Mouse (Mus musculus) spleen, embryonic (tissue): ENCODE measurements at regions not wholly inside any gene's neighbourhood (a gene's known extent, or its start where the extent isn't known, plus 50 kb on each side); places are given as distances from the start of the nearest gene placed in this dataset.

Source experiments
- CTCF ChIA-PET: fragments of 350-600 bp; sonication (Branson Sonifier 250); formaldehyde crosslinking; loops from one replicate; lab custom pipeline; 2022; lab: Charles Lee

DNA sequence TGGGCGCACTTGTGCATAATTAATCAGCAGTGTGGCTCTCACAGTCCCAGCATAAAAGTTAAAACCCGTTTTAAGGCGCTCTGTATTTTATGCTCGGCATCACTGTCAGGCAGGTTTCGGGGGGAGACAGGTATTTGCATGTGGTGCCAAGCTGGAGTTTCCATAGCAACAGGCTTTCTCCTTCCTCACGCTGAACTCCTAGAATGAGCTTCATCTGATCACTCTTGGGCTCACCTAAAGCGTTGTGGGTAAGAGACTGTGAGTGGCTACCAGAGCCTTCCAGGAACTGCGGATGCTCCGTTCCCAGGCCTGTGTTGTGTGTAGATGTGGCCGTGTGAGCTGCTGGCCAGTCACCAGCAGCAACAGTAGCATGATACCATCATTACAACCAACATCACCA, 161.5 kb downstream of the Ajap1 start:
- CTCF ChIA-PET, result no interaction called here

DNA sequence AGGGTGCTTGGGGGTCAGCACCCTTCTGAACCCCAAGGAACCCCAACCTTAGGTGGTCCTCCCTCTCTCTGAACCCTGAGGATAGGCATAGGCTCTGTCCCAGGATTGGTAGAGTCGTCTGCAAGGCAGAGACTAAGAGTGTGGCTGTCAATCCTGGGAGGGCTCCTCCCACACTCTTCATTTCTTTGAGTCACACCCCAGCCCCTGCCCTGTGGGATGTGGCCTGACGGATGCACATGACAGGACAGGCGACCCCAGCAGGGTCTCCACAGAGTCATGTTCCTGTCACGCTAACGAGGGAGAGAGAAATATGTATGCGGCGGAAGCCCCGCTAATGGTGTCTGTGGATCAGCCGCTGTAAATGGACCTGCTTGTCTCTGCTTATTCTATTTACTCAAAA, 162.0 kb downstream of the Ajap1 start:
- CTCF ChIA-PET, result no interaction called here

DNA sequence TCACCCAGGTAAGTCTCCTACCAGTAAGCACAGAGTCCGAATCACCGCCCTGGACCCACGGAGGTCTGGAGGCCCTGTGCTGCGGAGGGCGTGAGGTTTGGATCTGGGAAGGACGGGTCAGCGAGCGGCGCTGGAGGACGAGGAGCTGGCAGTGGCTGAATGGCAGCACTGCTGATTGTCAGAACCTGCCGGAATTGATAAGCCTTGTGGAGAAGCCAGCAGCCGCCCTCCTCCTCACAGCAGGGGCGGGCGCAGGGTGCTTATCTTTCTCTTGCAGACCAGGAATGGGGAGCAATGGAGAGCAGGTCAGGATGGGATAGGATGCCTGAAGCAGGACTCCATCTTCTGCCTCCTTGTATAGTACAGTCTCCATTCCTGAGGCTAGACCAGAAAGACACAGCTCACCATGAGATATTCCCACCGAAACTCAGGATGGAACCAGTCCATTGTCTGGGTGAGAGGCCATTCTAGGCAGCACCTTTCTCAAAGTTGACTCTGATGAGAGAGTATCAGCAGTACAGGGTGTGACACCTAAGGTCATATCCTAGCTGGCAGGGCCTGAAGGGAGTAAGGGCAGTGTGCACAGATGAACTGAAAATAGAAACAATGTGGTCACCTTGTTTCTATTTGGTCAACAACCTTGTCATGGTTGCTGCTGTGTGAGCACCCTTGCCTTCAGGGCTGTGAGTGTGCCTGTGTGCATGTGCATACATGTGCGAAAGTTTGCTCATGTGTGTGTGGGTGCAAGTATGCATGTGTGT, 165.5 kb downstream of the Ajap1 start:
- CTCF ChIA-PET, result no interaction called here

DNA sequence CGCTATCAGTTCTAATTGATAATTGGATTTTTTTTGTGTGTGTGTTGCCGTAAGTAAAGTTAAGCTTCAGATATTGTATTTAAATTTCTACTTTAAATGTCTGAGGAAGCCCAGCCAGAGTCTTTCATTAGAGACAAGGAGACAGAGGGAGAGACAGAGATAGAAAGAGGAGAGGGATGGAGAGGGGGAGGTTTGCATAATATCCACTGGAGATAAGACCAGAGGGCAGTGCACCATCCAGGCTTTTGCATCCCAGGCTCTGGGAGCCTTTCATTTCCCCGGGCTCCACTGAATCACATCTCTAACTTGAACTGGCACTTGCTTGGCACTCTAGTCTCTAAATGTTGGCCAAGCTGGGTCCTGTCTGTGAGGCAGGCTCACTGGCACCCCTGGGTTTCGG, 166.1 kb downstream of the Ajap1 start:
- CTCF ChIA-PET, result no interaction called here

DNA sequence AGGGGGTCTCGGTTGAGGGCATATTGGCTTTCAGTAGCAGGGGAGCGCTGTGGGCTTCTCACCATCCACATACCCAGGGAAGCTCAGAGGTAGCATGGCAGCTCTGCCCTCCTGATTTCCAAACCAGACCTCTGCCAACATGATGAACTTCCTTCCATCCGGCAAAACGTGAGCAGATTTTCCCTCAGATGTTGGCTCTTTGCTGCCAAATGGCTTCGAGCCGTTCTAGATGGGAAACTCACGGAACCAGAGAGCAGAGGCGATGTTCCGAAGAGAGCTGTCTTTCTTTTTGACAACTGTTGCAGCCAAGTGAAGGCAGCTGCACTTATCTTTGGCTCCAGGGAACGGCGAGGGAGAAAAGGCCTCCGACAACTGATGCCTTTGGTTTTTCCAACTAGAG, 168.7 kb downstream of the Ajap1 start:
- CTCF ChIA-PET, result no interaction called here

DNA sequence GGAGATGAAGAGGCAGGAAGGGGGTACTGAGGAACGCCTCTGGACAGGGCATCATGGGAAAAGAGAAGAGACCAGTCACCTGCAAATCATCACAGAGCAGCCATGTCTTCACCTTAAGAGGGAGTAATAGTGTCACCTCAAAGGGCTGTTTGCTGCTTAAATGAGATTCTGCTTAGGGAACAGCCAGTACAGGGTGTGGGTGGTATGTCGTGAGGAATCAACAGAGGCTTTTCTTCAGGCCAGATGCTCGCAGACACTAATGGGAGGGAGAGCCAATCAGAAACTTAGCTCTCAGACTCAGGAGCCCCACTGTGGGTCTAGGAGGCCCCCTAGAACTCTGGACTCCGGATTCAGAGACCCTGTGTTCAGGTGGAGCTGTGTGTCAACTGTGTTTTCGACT, 171.0 kb downstream of the Ajap1 start:
- CTCF ChIA-PET, result no interaction called here

DNA sequence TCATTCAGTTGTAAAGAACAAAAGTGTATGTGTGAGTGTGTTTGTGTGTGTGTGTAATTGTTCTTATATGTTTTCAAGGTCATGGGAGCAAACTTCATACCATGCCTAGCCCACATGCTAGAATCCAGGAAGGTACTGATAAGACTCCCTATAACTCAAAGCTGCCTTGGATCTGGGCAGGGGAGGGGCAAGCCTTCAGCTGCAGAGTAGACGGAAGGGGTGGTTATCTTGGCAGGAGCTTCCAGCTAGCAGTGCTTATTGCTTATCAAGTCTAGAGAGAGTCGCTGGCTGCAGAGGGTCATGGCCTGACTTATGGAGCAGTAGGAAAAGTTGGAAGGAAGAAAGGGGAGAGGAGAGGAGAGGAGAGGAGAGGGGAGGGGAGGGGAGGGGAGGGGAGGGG, 172.0 kb downstream of the Ajap1 start:
- CTCF ChIA-PET, result no interaction called here

DNA sequence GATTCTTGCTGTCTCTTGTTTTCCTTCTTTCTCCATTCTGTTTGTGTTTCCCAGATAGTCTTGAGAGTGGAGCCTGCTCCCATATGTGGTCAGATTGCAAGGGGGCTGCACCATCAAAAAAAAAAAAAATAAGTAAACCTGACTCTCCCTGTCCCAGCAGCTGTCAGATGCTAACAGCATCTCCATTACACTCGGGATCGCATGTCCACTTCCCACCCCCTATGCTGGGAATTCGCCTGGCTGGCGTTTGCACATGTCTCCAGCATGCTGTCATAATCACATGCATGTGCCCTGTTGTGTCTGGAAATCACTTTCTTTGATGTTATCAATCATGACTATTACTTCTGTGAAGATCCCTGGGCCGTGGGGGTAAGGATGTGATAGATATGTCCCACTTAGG, 179.1 kb downstream of the Ajap1 start:
- CTCF ChIA-PET, result no interaction called here

DNA sequence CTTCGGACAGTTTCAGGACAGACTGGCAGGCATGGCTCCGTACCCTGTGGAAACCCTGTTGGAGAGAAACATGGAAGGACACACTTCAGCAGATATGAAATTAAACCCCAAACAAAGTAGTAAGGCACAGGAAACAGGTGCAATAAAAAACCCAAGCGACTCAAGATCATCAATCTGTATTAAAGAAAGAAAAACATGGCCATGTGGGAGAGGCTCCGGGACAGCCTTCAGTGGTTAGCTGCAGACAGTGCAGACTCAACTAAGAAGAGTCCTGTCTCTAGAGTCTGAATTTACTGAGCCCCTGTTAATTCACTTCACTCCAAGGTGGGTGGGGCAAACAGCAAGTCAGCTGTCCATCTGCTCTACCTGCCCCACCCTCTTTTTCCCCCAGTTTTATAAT, 179.8 kb downstream of the Ajap1 start:
- CTCF ChIA-PET, result no interaction called here

DNA sequence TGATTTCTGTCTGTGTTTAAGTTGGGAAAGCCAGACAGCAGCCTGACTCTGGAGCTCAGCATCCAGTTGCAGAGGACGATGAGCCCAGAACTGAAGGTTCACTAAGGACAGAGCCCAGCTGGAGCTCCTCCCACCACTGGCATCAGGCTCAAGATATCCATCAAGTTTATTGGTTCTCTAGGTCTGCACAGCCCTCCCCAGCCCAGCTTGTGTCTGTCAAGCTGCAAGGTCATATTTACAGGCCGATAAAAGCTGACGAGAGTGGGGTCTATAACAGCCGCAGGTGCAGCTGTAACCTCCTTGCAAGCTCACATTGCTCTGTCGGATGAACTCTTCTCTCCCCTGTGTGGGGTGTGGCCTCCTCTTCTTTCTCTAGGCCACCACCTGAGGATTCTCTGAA, 184.3 kb downstream of the Ajap1 start:
- CTCF ChIA-PET, result no interaction called here

DNA sequence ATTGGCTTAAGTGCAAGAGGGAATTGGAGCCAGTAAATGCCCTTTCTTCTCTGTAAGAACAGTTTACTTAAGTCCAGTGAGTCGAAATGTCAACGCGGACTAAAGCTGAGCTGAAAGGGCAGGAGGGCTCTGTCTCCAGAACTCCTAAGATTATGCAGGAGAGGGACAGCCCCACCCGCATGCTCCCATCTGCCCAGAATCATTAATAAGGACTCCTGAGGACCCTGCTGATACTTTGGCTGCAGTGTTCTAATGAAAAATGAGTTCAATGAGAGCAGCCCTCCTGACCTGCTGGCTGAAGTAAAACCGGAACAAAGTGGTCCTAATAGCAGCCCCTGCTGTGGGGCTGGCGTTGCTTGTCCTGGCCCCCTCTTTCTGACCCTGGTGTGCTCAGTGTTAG, 187.8 kb downstream of the Ajap1 start:
- CTCF ChIA-PET, result no interaction called here

DNA sequence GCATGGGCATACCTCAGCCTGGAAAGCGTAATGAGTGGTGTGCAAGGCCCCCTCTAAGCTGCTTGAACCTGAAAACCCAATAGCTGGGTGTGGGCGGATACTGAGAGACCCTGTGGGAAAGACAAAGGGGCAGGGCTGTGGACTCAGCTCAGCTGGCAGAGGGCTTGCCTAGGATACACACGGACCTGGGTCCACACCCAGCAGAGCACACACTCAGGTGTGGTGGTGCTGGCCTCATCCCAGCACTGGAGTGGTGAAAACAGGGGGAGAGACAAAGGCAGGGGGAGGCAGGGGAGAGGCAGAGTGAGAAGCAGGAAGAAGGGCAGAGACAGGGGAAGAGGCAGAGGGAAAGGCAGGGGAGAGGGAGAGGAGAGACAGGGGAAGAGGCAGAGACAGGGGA, 189.5 kb downstream of the Ajap1 start:
- CTCF ChIA-PET, result no interaction called here

DNA sequence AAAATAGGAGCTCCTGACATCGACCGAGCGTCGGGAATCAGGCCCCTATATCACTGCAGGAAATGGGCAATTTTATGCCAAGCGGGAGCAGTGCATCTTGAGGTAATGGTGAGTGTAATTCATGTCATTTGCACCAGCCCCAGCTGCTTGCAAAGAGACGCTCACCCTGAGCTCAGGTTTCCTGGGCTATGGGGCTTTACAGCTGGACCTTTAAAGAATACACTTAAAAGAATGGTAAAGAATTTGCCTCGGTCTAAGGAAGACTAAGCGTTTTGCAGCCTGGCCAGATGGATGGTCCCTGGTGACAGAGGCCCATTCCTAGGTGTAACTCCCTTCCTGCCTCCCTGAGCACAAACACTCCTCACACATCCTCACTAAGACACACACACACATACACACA, 194.2 kb downstream of the Ajap1 start:
- CTCF ChIA-PET, result no interaction called here

DNA sequence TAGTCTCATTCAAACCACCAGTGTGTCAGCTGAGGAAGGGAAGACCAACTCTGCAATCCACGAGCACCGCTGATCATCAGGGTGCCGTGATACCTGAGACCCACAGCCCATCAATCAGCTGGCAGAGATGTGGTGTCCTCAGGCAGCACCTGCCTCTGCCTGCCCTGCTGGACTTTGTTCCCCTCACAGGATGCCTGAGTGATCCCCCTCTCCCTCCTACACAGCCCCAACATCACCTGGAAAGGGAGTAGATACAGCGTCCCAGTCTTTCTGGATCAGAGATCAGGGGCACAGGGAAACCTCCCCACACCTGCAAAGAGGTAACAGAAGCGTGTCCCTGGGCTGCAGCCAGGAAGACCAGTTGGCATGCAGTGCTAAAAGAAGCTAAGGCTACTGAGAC, 198.4 kb downstream of the Ajap1 start:
- CTCF ChIA-PET, result no interaction called here

DNA sequence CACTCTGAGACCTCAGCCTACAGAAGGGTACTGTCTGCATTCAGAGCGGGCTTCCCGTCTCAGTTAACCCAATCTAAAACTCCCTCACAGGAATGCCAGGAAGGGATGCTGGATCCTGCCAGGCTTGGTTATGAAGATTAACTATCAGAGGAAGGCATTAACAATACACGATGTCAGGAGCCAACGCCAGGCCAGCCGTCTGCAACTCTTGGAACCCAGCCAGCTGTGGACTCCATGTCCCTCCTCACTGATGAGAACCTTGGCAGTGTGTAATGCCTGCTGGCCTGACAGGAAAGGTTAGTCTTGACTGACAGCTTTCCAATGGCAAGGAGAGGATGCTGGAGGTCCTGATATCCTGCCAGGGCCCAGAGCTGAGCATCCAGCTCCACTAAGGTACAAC, 206.0 kb downstream of the Ajap1 start:
- CTCF ChIA-PET, result no interaction called here

DNA sequence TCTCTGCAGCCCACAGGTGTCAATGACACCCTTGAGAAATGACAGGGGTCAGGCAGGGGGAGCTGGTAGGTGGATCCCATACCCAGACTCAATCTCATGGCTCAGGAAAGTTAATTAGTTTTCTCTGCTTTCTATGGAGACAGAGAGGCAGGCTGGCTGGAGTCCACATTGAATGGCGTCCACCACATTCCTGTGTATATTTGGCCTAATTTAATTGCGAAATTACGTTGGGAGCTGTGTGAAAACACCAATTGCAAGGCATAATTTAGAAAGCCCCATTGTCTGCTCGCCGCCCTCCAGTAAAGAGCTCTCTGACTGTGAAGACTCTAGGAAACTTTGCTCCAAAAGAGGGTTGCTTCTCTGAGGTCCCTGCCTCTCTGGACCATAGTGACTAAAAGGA, 211.2 kb downstream of the Ajap1 start:
- CTCF ChIA-PET, result no interaction called here

DNA sequence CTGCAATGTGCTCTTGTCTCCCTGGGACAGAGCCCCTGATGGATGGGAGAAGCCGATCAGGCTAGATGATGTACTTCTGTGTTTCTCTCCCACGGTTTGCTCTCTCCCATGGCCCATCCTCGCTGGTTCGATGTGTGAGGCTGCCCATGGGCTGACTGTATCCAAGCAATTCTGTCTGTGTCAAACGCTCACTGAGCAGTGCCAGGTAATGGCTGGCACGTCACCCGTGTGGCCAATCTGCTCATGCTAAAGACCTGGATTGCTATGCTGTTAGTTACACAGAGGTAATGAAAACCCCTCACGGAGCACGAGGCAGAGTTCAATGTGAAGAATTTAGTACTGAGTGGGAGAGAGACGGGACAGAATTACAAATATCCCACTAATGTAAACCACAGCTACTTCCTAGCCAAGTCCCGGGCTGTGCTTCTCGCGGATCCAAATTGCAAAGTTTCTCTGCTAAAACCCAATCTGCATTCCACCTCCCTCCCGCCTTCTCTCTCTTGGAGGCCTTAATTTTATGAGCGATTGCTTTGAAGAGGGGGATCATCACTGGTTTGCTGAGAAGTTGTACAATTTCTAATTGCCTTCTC, 219.3 kb downstream of the Ajap1 start:
- CTCF ChIA-PET, result no interaction called here

DNA sequence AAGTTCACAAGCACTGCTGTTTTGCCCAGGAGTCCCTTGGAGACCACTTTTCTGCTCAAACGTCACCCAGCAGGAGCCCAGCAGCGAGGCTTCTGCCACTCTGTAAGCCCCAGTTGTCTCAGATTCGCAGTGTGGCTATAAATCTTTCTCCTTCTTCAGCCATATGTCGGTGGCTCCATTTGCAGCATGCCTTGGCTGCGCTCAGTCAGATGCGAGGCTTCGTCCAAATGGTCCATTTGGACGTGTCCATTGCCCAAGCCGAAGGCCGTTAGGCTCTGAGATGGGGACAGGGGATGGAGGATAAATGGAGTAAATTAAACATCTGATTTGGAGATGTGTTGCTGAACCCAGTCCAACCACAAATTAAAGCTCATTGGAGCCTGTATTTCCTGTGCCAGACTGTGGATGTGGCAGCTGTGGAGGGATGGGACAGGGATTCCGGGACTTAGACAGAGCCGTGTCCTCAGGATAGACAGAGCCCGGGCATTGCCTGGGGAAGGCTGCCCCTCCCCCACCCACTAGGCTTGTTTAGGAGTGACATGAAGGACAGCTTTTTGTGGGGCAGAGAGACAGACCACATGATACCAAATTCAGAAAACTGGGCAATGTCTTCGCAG, 221.6 kb downstream of the Ajap1 start:
- CTCF ChIA-PET, result no interaction called here

DNA sequence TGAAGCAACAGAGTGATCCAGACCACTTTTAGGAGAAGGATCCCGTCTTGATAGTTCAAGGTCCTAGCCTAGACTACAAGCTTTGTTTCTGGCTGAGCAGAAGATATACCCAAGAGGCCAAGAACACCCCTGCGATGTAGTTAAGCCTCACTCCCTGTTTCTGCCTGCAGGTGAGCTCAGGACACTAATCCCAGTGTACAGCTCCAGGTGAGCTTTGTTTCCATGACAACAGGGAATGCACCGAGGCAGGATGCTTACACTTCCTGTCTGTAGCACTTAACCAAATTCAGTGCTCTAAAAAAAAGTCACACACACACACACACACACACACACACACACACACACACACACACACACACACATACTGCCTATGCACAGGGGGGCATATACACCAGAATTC, 230.7 kb downstream of the Ajap1 start:
- CTCF ChIA-PET, result no interaction called here

DNA sequence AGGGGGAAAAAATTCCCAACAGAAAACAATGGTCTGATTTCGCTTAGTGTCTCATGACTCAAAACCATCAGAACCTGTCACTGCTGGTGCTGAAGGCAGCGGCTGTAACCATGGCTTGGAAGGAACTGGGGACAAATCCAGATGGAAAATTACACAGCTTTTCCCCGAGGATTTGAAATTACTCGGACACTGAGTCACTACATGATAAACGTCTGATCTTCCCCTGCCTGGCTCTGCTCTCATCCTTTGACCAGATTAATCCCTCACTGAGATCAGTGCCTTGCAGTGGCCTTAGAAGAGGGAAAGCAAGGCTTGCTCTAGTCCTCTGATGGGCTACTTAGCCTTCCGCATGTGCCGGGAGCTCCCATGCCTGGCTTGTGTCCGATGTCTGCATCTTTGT, 231.3 kb downstream of the Ajap1 start:
- CTCF ChIA-PET, result no interaction called here

DNA sequence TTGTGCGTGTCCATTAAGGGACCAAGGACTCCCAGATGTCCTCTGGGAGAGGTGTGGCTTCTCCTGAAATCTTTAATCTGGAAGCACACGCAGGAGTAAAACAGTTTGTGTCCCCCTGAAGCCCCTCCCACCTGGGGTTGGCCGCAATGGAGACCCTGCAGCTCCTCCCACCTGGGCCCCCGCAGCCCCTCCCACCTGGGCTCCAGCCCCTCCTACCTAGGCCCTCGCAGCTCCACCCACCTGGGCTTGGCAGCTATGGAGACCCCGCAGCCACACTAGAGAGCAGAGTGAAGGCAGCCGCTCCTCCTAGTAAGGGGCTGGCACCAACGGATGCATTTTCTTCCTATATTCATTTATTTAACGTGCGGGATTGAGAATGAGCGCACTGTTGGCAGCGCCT, 245.9 kb downstream of the Ajap1 start:
- CTCF ChIA-PET, result no interaction called here

DNA sequence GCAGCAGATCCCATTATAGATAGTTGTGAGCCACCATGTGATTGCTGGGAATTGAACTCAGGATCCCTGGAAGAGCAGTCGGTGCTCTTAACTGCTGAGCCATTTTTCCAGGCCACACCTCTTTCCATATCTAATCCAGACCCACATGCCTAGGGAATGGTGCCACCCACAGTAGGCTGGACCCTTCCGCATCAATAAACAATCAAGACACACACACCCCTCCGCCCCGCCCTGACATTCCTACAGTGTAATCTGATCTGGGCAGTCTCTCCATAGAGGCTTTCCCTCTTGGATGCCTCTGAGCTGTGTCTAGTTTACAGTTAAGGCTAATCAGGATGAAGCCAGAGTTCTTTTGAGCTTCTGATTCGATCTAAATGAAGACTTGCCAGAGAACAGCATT, 248.8 kb downstream of the Ajap1 start:
- CTCF ChIA-PET, result no interaction called here

DNA sequence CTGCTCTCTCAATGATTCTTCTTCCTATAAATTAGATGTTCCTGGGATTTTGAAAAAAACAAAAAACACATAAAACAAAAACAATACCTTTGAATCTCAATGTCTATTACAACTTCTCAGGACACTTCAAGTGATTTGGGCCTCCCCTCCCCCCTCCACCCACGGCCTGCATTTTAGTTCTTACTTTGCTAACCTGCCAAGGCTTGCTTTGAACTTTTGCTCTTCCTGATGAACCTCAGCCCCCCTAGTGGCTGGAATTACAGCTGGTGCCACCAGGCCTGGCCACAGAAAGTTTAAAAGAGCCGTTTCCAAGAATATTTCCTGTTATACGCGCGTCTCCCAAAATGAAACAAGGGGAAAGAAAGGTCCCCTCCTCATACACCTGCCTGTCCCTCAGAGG, 253.4 kb downstream of the Ajap1 start:
- CTCF ChIA-PET, result no interaction called here
